8 mouse cellular contexts compared by ENCODE assay signal in the genomic region with DNA sequence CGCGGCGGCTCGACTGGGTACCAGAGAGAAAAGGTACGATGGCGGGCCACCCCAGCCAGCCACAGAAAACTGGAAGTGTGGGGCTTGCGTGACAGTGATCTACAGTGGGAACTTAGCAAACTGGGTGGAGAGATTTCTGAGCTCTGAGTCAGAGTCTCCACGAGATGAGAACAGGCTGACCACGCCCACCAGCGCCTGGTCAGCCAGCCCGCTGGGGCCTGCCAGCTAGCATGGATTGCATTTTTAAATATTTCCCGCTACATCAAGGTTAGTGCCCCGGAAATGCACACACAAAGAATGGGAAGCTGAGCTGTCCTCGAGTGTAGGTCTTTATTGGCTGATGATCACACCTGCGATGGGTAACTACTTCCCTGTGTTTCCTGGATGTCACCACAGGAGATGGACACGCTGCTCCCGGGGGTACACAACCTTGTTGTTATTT. TPM values are rescaled to one million over a fixed set of nuclear protein-coding genes. Genes with fewer than 3 reads are reported as not detected.
DNase-seq lines count a peak whose midpoint lies in the region; ATAC-seq and TF ChIP-seq lines count a peak whose summit lies in the region.

No protein-coding gene starts in this region.

- WGBS in hindbrain, embryonic 15.5 days, result 25% methylated on average over 17 of the region's 17 CpGs
- WGBS in liver, adult 2 months, result 20% methylated on average over 17 of the region's 17 CpGs
- WGBS in midbrain, postnatal 0 days, result 16% methylated on average over 17 of the region's 17 CpGs

- no peaks in the 10 kb centered on the region for H3K9me3 ChIP-seq in hindbrain, embryonic 15.5 days
- no peaks in the 10 kb centered on the region for H3K9me3 ChIP-seq in midbrain, postnatal 0 days (ENCODE audit: low read length)

- no peak for TF ChIP-seq POLR2A in liver, adult 2 months (IDR thresholded peaks at IDR 0.05; ENCODE audit: extremely low read depth, insufficient read depth, low read length)

- no peaks in the 10 kb centered on the region for H3K27me3 ChIP-seq in hindbrain, embryonic 15.5 days
- no peaks in the 10 kb centered on the region for H3K27me3 ChIP-seq in liver, adult 2 months (ENCODE audit: control insufficient read depth, insufficient read depth, low read length)
- no peaks in the 10 kb centered on the region for H3K27me3 ChIP-seq in midbrain, postnatal 0 days (ENCODE audit: insufficient read depth, low read length)

- intact Hi-C loops in gastrocnemius, adult 2 months (cut with DNase I), result no loop called here

- 0 out of 2 replicates have a peak overlapping the region, but pooled peaks have one; percentile 2 for H3K27ac ChIP-seq in brown adipose tissue, adult 24 weeks (replicated peaks; ENCODE audit: low read depth, low read length)
- H3K27ac ChIP-seq in gastrocnemius, adult 2 months, result peak overlapping the region; percentile 80
- H3K27ac ChIP-seq in hindbrain, embryonic 15.5 days (replicated peaks), result peak overlapping the region; percentile 49; the same call in 1 of the 2 replicates
- no peak overlapping the region for H3K27ac ChIP-seq in liver, adult 2 months (replicated peaks; ENCODE audit: insufficient read depth, low read depth, low read length)
- peak overlapping the region; percentile 51; the same call in 1 of the 2 replicates for H3K27ac ChIP-seq in midbrain, postnatal 0 days (ENCODE audit: low read depth, low read length)

- TF ChIP-seq CTCF in gastrocnemius, adult 2 months (IDR thresholded peaks at IDR 0.05), result no peak
- TF ChIP-seq CTCF in liver, adult 2 months (IDR thresholded peaks at IDR 0.05; ENCODE audit: low read depth, low read length), result no peak
- no peak for TF ChIP-seq CTCF in midbrain, postnatal 0 days (IDR thresholded peaks at IDR 0.05)

- peak overlapping the region; percentile 67 for H3K4me2 ChIP-seq in hindbrain, embryonic 15.5 days
- H3K4me2 ChIP-seq in midbrain, postnatal 0 days (ENCODE audit: low read depth, low read length, poor library complexity, severe bottlenecking), result peak overlapping the region; percentile 49

- H3K79me2 ChIP-seq in liver, adult 2 months (ENCODE audit: control insufficient read depth, insufficient read depth, low read length), result no peaks in the 10 kb centered on the region

- peak; percentile 28 to 39 for DNase-seq in cerebellum, adult 18-20 months
- no peak for DNase-seq in cerebellum, adult 11 months
- peak; percentile 80 for DNase-seq in gastrocnemius, adult 2 months
- DNase-seq in liver, adult 2 months (ENCODE audit: extremely low read depth, low read depth, low spot score), result no peak
- peak; percentile 72 for DNase-seq in midbrain, postnatal 0 days (ENCODE audit: low spot score)
- DNase-seq in layer of hippocampus, adult 11-12 months (ENCODE audit: low spot score), result no peak

- H3K9ac ChIP-seq in hindbrain, embryonic 15.5 days, result peak overlapping the region; percentile 35
- no peak overlapping the region for H3K9ac ChIP-seq in liver, adult 2 months (ENCODE audit: low read depth, low read length)
- H3K9ac ChIP-seq in midbrain, postnatal 0 days (replicated peaks; ENCODE audit: low read length, poor library complexity, severe bottlenecking), result peak overlapping the region; percentile 9; the same call in 1 of the 2 replicates

- H3K36me3 ChIP-seq in hindbrain, embryonic 15.5 days, result no peaks in the 10 kb centered on the region
- no peaks in the 10 kb centered on the region for H3K36me3 ChIP-seq in liver, adult 2 months (ENCODE audit: control insufficient read depth, insufficient read depth, low read length)
- no peaks in the 10 kb centered on the region for H3K36me3 ChIP-seq in midbrain, postnatal 0 days (ENCODE audit: insufficient read depth, low read length)

- H3K4me1 ChIP-seq in brown adipose tissue, adult 24 weeks (ENCODE audit: control insufficient read depth, insufficient read depth, insufficient read length, low read length), result no peaks in the 10 kb centered on the region
- H3K4me1 ChIP-seq in hindbrain, embryonic 15.5 days (replicated peaks), result no peaks in the 10 kb centered on the region
- H3K4me1 ChIP-seq in liver, adult 2 months (ENCODE audit: control insufficient read depth, insufficient read depth, low read length), result no peaks in the 10 kb centered on the region
- no peaks in the 10 kb centered on the region for H3K4me1 ChIP-seq in midbrain, postnatal 0 days (ENCODE audit: insufficient read depth, low read length)

- peak; percentile 76 for ATAC-seq in hindbrain, embryonic 15.5 days (ENCODE audit: low FRiP score, low read depth)
- peak; percentile 76 for ATAC-seq in midbrain, postnatal 0 days (ENCODE audit: low FRiP score)

- peak overlapping the region; percentile 61 for H3K4me3 ChIP-seq in brown adipose tissue, adult 24 weeks (ENCODE audit: insufficient read depth, low read depth, low read length)
- peak overlapping the region; percentile 81 for H3K4me3 ChIP-seq in gastrocnemius, adult 2 months
- peak overlapping the region; percentile 45 for H3K4me3 ChIP-seq in hindbrain, embryonic 15.5 days
- H3K4me3 ChIP-seq in liver, adult 2 months (ENCODE audit: insufficient read depth, low read depth, low read length), result peak overlapping the region; percentile 26; the same call in 1 of the 2 replicates
- peak overlapping the region; percentile 41 for H3K4me3 ChIP-seq in midbrain, postnatal 0 days (ENCODE audit: low read depth, low read length)

RNA-seq across cellular contexts. Expression of a gene that starts 7.6 kb away (rescaled TPM):
- 1.5 and 1.8 TPM in 2 replicates for polyA plus RNA-seq in brown adipose tissue, adult 24 weeks (2012; ENCODE audit: insufficient read depth, insufficient read length, missing spikeins)
- total RNA-seq in gastrocnemius, adult 2 months (2021), result 1 to 10 TPM; 3.4 to 3.8 TPM
- polyA plus RNA-seq in hindbrain, embryonic 15.5 days (2015; fragmentation: Nextera tagmentation; extraction: Ambion mirVana), result 10.3 and 10.9 TPM in 2 replicates
- 0.18 and 0.60 TPM in 2 replicates for total RNA-seq in liver, adult 2 months (2014; rRNA removed)
- 0.30 and 0.43 TPM in 2 replicates for polyA plus RNA-seq in liver, adult 2 months (2012; rRNA removed)
- 9.6 and 12.9 TPM in 2 replicates for total RNA-seq in midbrain, postnatal 0 days (2014; rRNA removed)
- polyA plus RNA-seq in midbrain, postnatal 0 days (2015; fragmentation: Nextera tagmentation; extraction: Ambion mirVana), result 4.2 and 5.2 TPM in 2 replicates

RNA-seq across cellular contexts. Expression of a gene that starts 26.7 kb away (rescaled TPM):
- polyA plus RNA-seq in brown adipose tissue, adult 24 weeks (2012; ENCODE audit: insufficient read depth, insufficient read length, missing spikeins), result 3.7 and 5.0 TPM in 2 replicates
- total RNA-seq in gastrocnemius, adult 2 months (2021), result 1 to 10 TPM in 1 of 2 experiments, under 1 TPM in 1; 0.64 to 1.1 TPM
- polyA plus RNA-seq in hindbrain, embryonic 15.5 days (2015; fragmentation: Nextera tagmentation; extraction: Ambion mirVana), result 1.6 and 2.0 TPM in 2 replicates
- 0.94 and 1.8 TPM in 2 replicates for total RNA-seq in liver, adult 2 months (2014; rRNA removed)
- polyA plus RNA-seq in liver, adult 2 months (2012; rRNA removed), result 1.4 and 4.0 TPM in 2 replicates
- 0.27 TPM in 1 of 2 replicates, not detected in the other for total RNA-seq in midbrain, postnatal 0 days (2014; rRNA removed)
- 1.3 and 3.0 TPM in 2 replicates for polyA plus RNA-seq in midbrain, postnatal 0 days (2015; fragmentation: Nextera tagmentation; extraction: Ambion mirVana)

RNA-seq across cellular contexts. Expression of a gene that starts 31.4 kb away (rescaled TPM):
- polyA plus RNA-seq in brown adipose tissue, adult 24 weeks (2012; ENCODE audit: insufficient read depth, insufficient read length, missing spikeins), result 4.1 and 6.3 TPM in 2 replicates
- 10 to 100 TPM in 1 of 2 experiments, 1 to 10 TPM in 1; 6.8 to 10.1 TPM for total RNA-seq in gastrocnemius, adult 2 months (2021)
- polyA plus RNA-seq in hindbrain, embryonic 15.5 days (2015; fragmentation: Nextera tagmentation; extraction: Ambion mirVana), result 4.0 and 5.0 TPM in 2 replicates
- total RNA-seq in liver, adult 2 months (2014; rRNA removed), result 2.4 and 3.6 TPM in 2 replicates
- 3.3 and 4.5 TPM in 2 replicates for polyA plus RNA-seq in liver, adult 2 months (2012; rRNA removed)
- 3.6 and 4.0 TPM in 2 replicates for total RNA-seq in midbrain, postnatal 0 days (2014; rRNA removed)
- 1.7 TPM in 2 replicates for polyA plus RNA-seq in midbrain, postnatal 0 days (2015; fragmentation: Nextera tagmentation; extraction: Ambion mirVana)

RNA-seq across cellular contexts. Expression of a gene that starts 38.5 kb away (rescaled TPM):
- polyA plus RNA-seq in brown adipose tissue, adult 24 weeks (2012; ENCODE audit: insufficient read depth, insufficient read length, missing spikeins), result 0.87 and 1.0 TPM in 2 replicates
- total RNA-seq in gastrocnemius, adult 2 months (2021), result 1 to 10 TPM; 1.6 to 2.0 TPM
- polyA plus RNA-seq in hindbrain, embryonic 15.5 days (2015; fragmentation: Nextera tagmentation; extraction: Ambion mirVana), result 11.2 and 11.8 TPM in 2 replicates
- total RNA-seq in liver, adult 2 months (2014; rRNA removed), result 0.65 and 0.81 TPM in 2 replicates
- 0.66 and 0.71 TPM in 2 replicates for polyA plus RNA-seq in liver, adult 2 months (2012; rRNA removed)
- 36.4 and 42.0 TPM in 2 replicates for total RNA-seq in midbrain, postnatal 0 days (2014; rRNA removed)
- polyA plus RNA-seq in midbrain, postnatal 0 days (2015; fragmentation: Nextera tagmentation; extraction: Ambion mirVana), result 6.8 and 7.2 TPM in 2 replicates

RNA-seq across cellular contexts. Expression of a gene that starts 49.6 kb away (rescaled TPM):
- polyA plus RNA-seq in brown adipose tissue, adult 24 weeks (2012; ENCODE audit: insufficient read depth, insufficient read length, missing spikeins), result not detected in 2 replicates
- under 1 TPM in 1 of 2 experiments, not detected in 1; 0.18 TPM for total RNA-seq in gastrocnemius, adult 2 months (2021)
- 0.91 and 0.93 TPM in 2 replicates for polyA plus RNA-seq in hindbrain, embryonic 15.5 days (2015; fragmentation: Nextera tagmentation; extraction: Ambion mirVana)
- total RNA-seq in liver, adult 2 months (2014; rRNA removed), result 0.28 and 0.34 TPM in 2 replicates
- polyA plus RNA-seq in liver, adult 2 months (2012; rRNA removed), result 0.80 and 1.4 TPM in 2 replicates
- total RNA-seq in midbrain, postnatal 0 days (2014; rRNA removed), result 0.88 and 1.8 TPM in 2 replicates
- 0.94 and 1.1 TPM in 2 replicates for polyA plus RNA-seq in midbrain, postnatal 0 days (2015; fragmentation: Nextera tagmentation; extraction: Ambion mirVana)

Comparison
In these comparisons a context has a peak if more than half of its experiments do, and no peak if none do; other contexts are left out.
1. DNase-seq: peak in cerebellum, adult 18-20 months (2 of 2), gastrocnemius, adult 2 months (single experiment) and midbrain, postnatal 0 days (single experiment); none in cerebellum, adult 11 months (single experiment), liver, adult 2 months (single experiment) and layer of hippocampus, adult 11-12 months (single experiment).
2. H3K4me3 ChIP-seq: peak in every context shown above with its lines; median percentile 81 in gastrocnemius, adult 2 months; 61 in brown adipose tissue, adult 24 weeks; 45 in hindbrain, embryonic 15.5 days; 41 in midbrain, postnatal 0 days; 26 in liver, adult 2 months.